ENCODE assay signal across 12 mouse cellular contexts in the genomic region with DNA sequence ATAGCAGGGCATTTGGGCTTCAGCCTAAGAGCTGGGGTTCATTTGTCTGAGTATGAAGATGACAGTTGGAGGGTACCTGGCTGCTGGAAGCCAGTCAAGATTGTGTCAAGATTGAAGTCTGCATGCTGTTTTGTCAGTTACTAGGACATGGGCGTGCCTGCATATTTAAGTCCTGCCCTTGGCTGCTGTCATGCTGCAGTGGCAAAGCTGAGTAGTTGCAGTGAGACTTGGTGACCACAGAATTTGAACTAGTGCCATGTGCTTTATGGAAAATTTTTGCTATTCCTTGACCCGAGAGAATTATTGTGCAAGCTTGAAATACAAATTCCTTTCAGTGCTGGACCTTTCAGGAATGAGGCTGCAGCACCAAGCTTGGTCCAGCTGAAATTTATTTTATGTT. TPM values are rescaled to one million over a fixed set of nuclear protein-coding genes. Genes with fewer than 3 reads are reported as not detected.
DNase-seq lines count a peak whose midpoint lies in the region; ATAC-seq and TF ChIP-seq lines count a peak whose summit lies in the region.
"Had no signal": no experiment of that assay in that cellular context is flagged by ENCODE, and none has a peak within 500 bp of the region (broad histone marks: within the 10 kb centered on the region; RNA-seq: fewer than 3 reads in every experiment).

No protein-coding gene starts in this region.

- no peaks in the 10 kb centered on the region for H3K9me3 ChIP-seq in heart, embryonic 12.5 days (replicated peaks)
- no peaks in the 10 kb centered on the region for H3K9me3 ChIP-seq in liver, embryonic 14.5 days (ENCODE audit: control insufficient read depth, low read length)
- H3K9me3 ChIP-seq in forebrain, embryonic 16.5 days (ENCODE audit: control insufficient read depth, low read length) = no peaks in the 10 kb centered on the region
- H3K9me3 ChIP-seq: limb, embryonic 15.5 days; megakaryocyte, embryonic 14.5 days had no signal

- no peak overlapping the region for H3K4me2 ChIP-seq in heart, embryonic 12.5 days
- no peak overlapping the region for H3K4me2 ChIP-seq in liver, embryonic 14.5 days (ENCODE audit: low read depth)
- no peak overlapping the region for H3K4me2 ChIP-seq in forebrain, embryonic 16.5 days (ENCODE audit: low read length)
- H3K4me2 ChIP-seq: limb, embryonic 15.5 days had no signal

- H3K27me3 ChIP-seq in heart, embryonic 12.5 days (replicated peaks) = no peaks in the 10 kb centered on the region
- no peaks in the 10 kb centered on the region for H3K27me3 ChIP-seq in liver, embryonic 14.5 days (ENCODE audit: control insufficient read depth, insufficient read depth, low read length)
- no peaks in the 10 kb centered on the region for H3K27me3 ChIP-seq in forebrain, embryonic 16.5 days (replicated peaks; ENCODE audit: control insufficient read depth, insufficient read depth, low read length)
- H3K27me3 ChIP-seq: limb, embryonic 15.5 days; megakaryocyte, embryonic 14.5 days had no signal

- peaks cover 6% of the 10 kb centered on the region; the same call in 1 of the 2 replicates for H3K4me1 ChIP-seq in heart, embryonic 12.5 days (replicated peaks)
- no peaks in the 10 kb centered on the region for H3K4me1 ChIP-seq in liver, embryonic 14.5 days (replicated peaks; ENCODE audit: control insufficient read depth in 2 of 2, insufficient read depth in 2 of 2, low read length in 1 of 2)
- no peaks in the 10 kb centered on the region; the same call in 1 of the 2 replicates for H3K4me1 ChIP-seq in forebrain, embryonic 16.5 days (replicated peaks; ENCODE audit: control insufficient read depth, insufficient read depth, low read length)
- H3K4me1 ChIP-seq: limb, embryonic 15.5 days had no signal

- 86% methylated on average over 2 of the region's 2 CpGs for WGBS in heart, embryonic 12.5 days
- WGBS in liver, embryonic 14.5 days (ENCODE audit: insufficient replicate concordance) = 74% methylated on average over 2 of the region's 2 CpGs
- WGBS in forebrain, embryonic 16.5 days = 88% methylated on average over 2 of the region's 2 CpGs

- ATAC-seq in heart, embryonic 12.5 days (ENCODE audit: insufficient number of reproducible peaks, low FRiP score) = no peak
- ATAC-seq in liver, embryonic 14.5 days (ENCODE audit: insufficient read depth) = 0 out of 2 replicates have a peak, but pooled peaks have one; percentile 11
- ATAC-seq in forebrain, embryonic 16.5 days = no peak

- intact Hi-C loops in left cerebral cortex, postnatal 4 days (cut with DNase I) = no loop called here

- no peak overlapping the region for H3K4me3 ChIP-seq in heart, embryonic 12.5 days
- H3K4me3 ChIP-seq in liver, embryonic 14.5 days (ENCODE audit: insufficient read depth in 1 of 2, low read depth in 2 of 2, low read length in 2 of 2) = no peak overlapping the region
- H3K4me3 ChIP-seq in forebrain, embryonic 16.5 days (replicated peaks; ENCODE audit: low read length) = no peak overlapping the region
- H3K4me3 ChIP-seq: limb, embryonic 15.5 days; megakaryocyte, embryonic 14.5 days had no signal

- TF ChIP-seq EP300 in liver, embryonic 14.5 days (IDR thresholded peaks at IDR 0.05; ENCODE audit: low read depth) = no peak

- TF ChIP-seq CTCF in liver, embryonic 14.5 days (IDR thresholded peaks at IDR 0.05; ENCODE audit: low read depth) = no peak

- peak; percentile 88 for DNase-seq in heart, adult 11 months
- DNase-seq in liver, embryonic 14.5 days (ENCODE audit: low read depth in 3 of 3, low spot score in 3 of 3) = no peak
- DNase-seq in liver = no peak
- DNase-seq in gastrocnemius, postnatal 25 days = peak; percentile 28
- no peak for DNase-seq in left cerebral cortex, postnatal 4 days
- DNase-seq in layer of hippocampus, adult 8-10 months (ENCODE audit: low spot score in 2 of 2) = no peak
- DNase-seq: cerebellum, adult 11 months; thymus, adult 18-20 months had no signal

- H3K27ac ChIP-seq in heart, embryonic 12.5 days (ENCODE audit: poor library complexity, severe bottlenecking) = no peak overlapping the region
- H3K27ac ChIP-seq in liver, embryonic 14.5 days = no peak overlapping the region
- no peak overlapping the region for H3K27ac ChIP-seq in forebrain, embryonic 16.5 days (ENCODE audit: low read length)
- H3K27ac ChIP-seq: limb, embryonic 15.5 days had no signal

- no peak overlapping the region for H3K9ac ChIP-seq in heart, embryonic 12.5 days
- no peak overlapping the region for H3K9ac ChIP-seq in liver, embryonic 14.5 days (replicated peaks)
- H3K9ac ChIP-seq in forebrain, embryonic 16.5 days (replicated peaks; ENCODE audit: low read depth, low read length) = no peak overlapping the region
- H3K9ac ChIP-seq: limb, embryonic 15.5 days had no signal

- H3K36me3 ChIP-seq in heart, embryonic 12.5 days = peaks cover 75% of the 10 kb centered on the region
- H3K36me3 ChIP-seq in liver, embryonic 14.5 days (replicated peaks; ENCODE audit: control insufficient read depth, insufficient read depth, low read depth) = peaks cover 31% of the 10 kb centered on the region
- peaks cover 29% of the 10 kb centered on the region for H3K36me3 ChIP-seq in forebrain, embryonic 16.5 days (ENCODE audit: control insufficient read depth, insufficient read depth)

RNA-seq across cellular contexts. Expression of a gene that starts 6.7 kb away (rescaled TPM):
- 33.0 and 34.9 TPM in 2 replicates for polyA plus RNA-seq in heart, embryonic 12.5 days (2016; fragmentation: Nextera tagmentation; extraction: Ambion mirVana)
- 15.8 and 16.0 TPM in 2 replicates for polyA plus RNA-seq in liver, embryonic 14.5 days (2012; rRNA removed)
- polyA plus RNA-seq in liver, embryonic 14.5 days (2014; fragmentation: Nextera tagmentation; extraction: Ambion mirVana) = 18.3 and 19.1 TPM in 2 replicates
- 10 to 100 TPM; 14.5 to 15.7 TPM for total RNA-seq in gastrocnemius, postnatal 25 days (2021)
- 10 to 100 TPM; 86.1 to 92.9 TPM for total RNA-seq in left cerebral cortex, postnatal 4 days (2021)
- total RNA-seq in layer of hippocampus, adult 8-10 months (2022) = 10 to 100 TPM; 46.2 to 67.9 (median 48.7) TPM
- polyA plus RNA-seq in forebrain, embryonic 16.5 days (2015; fragmentation: Nextera tagmentation; extraction: Ambion mirVana) = 91.2 and 92.4 TPM in 2 replicates

RNA-seq across cellular contexts. Expression of a gene that starts 32.4 kb away (rescaled TPM):
- polyA plus RNA-seq in heart, embryonic 12.5 days (2016; fragmentation: Nextera tagmentation; extraction: Ambion mirVana) = 2.3 and 2.6 TPM in 2 replicates
- 0.47 and 0.66 TPM in 2 replicates for polyA plus RNA-seq in liver, embryonic 14.5 days (2012; rRNA removed)
- polyA plus RNA-seq in liver, embryonic 14.5 days (2014; fragmentation: Nextera tagmentation; extraction: Ambion mirVana) = 0.62 and 0.86 TPM in 2 replicates
- total RNA-seq in gastrocnemius, postnatal 25 days (2021) = 1 to 10 TPM; 3.1 to 3.8 TPM
- total RNA-seq in left cerebral cortex, postnatal 4 days (2021) = 10 to 100 TPM; 20.5 to 21.7 TPM
- 10 to 100 TPM; 14.4 to 18.4 (median 16.9) TPM for total RNA-seq in layer of hippocampus, adult 8-10 months (2022)
- polyA plus RNA-seq in forebrain, embryonic 16.5 days (2015; fragmentation: Nextera tagmentation; extraction: Ambion mirVana) = 20.1 and 21.1 TPM in 2 replicates

RNA-seq across cellular contexts. Expression of a gene that starts 34.2 kb away (rescaled TPM):
- polyA plus RNA-seq in heart, embryonic 12.5 days (2016; fragmentation: Nextera tagmentation; extraction: Ambion mirVana) = 22.9 and 25.7 TPM in 2 replicates
- polyA plus RNA-seq in liver, embryonic 14.5 days (2012; rRNA removed) = 3.4 and 4.4 TPM in 2 replicates
- polyA plus RNA-seq in liver, embryonic 14.5 days (2014; fragmentation: Nextera tagmentation; extraction: Ambion mirVana) = 5.7 and 7.4 TPM in 2 replicates
- total RNA-seq in gastrocnemius, postnatal 25 days (2021) = 10 to 100 TPM; 38.0 to 40.6 TPM
- 10 to 100 TPM; 50.4 to 52.3 TPM for total RNA-seq in left cerebral cortex, postnatal 4 days (2021)
- total RNA-seq in layer of hippocampus, adult 8-10 months (2022) = 10 to 100 TPM; 49.5 to 52.7 (median 50.6) TPM
- 23.9 and 26.5 TPM in 2 replicates for polyA plus RNA-seq in forebrain, embryonic 16.5 days (2015; fragmentation: Nextera tagmentation; extraction: Ambion mirVana)

RNA-seq across cellular contexts. Expression of a gene that starts 34.3 kb away (rescaled TPM):
- 25.1 and 25.4 TPM in 2 replicates for polyA plus RNA-seq in heart, embryonic 12.5 days (2016; fragmentation: Nextera tagmentation; extraction: Ambion mirVana)
- polyA plus RNA-seq in liver, embryonic 14.5 days (2012; rRNA removed) = 20.3 and 21.4 TPM in 2 replicates
- polyA plus RNA-seq in liver, embryonic 14.5 days (2014; fragmentation: Nextera tagmentation; extraction: Ambion mirVana) = 4.6 and 6.1 TPM in 2 replicates
- 10 to 100 TPM; 12.3 to 13.4 TPM for total RNA-seq in gastrocnemius, postnatal 25 days (2021)
- 10 to 100 TPM; 92.2 to 94.7 TPM for total RNA-seq in left cerebral cortex, postnatal 4 days (2021)
- 10 to 100 TPM; 83.8 to 92.2 (median 89.3) TPM for total RNA-seq in layer of hippocampus, adult 8-10 months (2022)
- polyA plus RNA-seq in forebrain, embryonic 16.5 days (2015; fragmentation: Nextera tagmentation; extraction: Ambion mirVana) = 61.7 and 68.9 TPM in 2 replicates

RNA-seq across cellular contexts. Expression of a gene that starts 42.5 kb away (rescaled TPM):
- polyA plus RNA-seq in heart, embryonic 12.5 days (2016; fragmentation: Nextera tagmentation; extraction: Ambion mirVana) = 0.63 and 0.73 TPM in 2 replicates
- polyA plus RNA-seq in liver, embryonic 14.5 days (2012; rRNA removed) = 0.13 and 0.24 TPM in 2 replicates
- 0.14 and 0.18 TPM in 2 replicates for polyA plus RNA-seq in liver, embryonic 14.5 days (2014; fragmentation: Nextera tagmentation; extraction: Ambion mirVana)
- not detected for total RNA-seq in gastrocnemius, postnatal 25 days (2021)
- 1 to 10 TPM; 2.6 to 3.6 TPM for total RNA-seq in left cerebral cortex, postnatal 4 days (2021)
- 1 to 10 TPM; 4.7 to 7.2 (median 5.7) TPM for total RNA-seq in layer of hippocampus, adult 8-10 months (2022)
- polyA plus RNA-seq in forebrain, embryonic 16.5 days (2015; fragmentation: Nextera tagmentation; extraction: Ambion mirVana) = 1.9 and 3.2 TPM in 2 replicates

Comparison
In these comparisons a context has a peak if more than half of its experiments do, and no peak if none do; other contexts are left out.
1. DNase-seq: peak in heart, adult 11 months (single experiment) and gastrocnemius, postnatal 25 days (single experiment); none in liver, embryonic 14.5 days (0 of 3), liver (single experiment), left cerebral cortex, postnatal 4 days (single experiment) and layer of hippocampus, adult 8-10 months (0 of 2).